Mouse (Mus musculus) testis, adult 2 months (tissue): Measurements from ENCODE around the gene Pfn3.

ENCODE experiments used
- CTCF ChIP-seq: fragments of 200-500 bp; IDR thresholded peaks from 2 replicates; pipeline ENCODE4 v1.5.1; 2012; ENCODE audit warnings: low read depth, mild to moderate bottlenecking, inconsistent platforms, low read length, moderate library complexity; ENCODE audit not compliant: control insufficient read depth, insufficient read depth, insufficient replicate concordance
- POLR2A ChIP-seq: fragments of 200-500 bp; IDR thresholded peaks from 2 replicates; pipeline ENCODE4 v1.6.1; 2012; ENCODE audit warnings: low read depth, mild to moderate bottlenecking, inconsistent platforms, low read length, moderate library complexity; ENCODE audit not compliant: control insufficient read depth

DNA sequence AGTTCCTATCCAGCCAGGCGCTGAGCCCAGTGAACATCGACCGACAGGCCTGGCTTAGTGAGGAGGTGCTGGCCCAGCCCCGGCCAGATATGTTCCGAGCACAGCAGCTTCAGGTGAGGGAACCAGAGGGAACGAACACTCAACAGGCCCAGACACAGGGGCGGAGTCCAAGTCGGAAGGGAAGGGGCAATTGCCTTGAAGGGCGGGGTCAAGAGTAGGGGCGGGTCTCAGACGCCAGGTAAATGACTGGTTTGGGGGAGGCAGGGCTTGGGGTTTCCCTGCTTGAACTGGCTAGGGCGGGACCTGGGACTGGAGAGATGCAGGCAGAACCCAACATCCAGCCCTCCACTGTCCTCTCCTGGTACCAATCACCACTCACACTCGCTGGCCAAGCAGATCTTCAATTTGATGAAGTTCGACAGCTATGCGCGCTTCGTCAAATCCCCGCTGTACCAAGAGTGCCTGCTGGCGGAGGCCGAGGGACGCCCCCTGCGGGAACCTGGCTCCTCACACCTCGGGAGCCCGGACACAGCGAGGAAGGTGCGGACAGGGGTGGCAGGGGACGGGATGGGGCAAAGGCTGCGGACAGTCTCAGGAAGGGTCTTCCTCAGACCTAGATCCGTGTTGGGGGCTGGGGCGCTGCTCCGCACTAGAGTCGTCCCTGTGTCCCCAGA, 36.0 kb downstream of the Pfn3 start:
- TF ChIP-seq POLR2A (no peak), CTCF (no peak)
